In the genomic region with DNA sequence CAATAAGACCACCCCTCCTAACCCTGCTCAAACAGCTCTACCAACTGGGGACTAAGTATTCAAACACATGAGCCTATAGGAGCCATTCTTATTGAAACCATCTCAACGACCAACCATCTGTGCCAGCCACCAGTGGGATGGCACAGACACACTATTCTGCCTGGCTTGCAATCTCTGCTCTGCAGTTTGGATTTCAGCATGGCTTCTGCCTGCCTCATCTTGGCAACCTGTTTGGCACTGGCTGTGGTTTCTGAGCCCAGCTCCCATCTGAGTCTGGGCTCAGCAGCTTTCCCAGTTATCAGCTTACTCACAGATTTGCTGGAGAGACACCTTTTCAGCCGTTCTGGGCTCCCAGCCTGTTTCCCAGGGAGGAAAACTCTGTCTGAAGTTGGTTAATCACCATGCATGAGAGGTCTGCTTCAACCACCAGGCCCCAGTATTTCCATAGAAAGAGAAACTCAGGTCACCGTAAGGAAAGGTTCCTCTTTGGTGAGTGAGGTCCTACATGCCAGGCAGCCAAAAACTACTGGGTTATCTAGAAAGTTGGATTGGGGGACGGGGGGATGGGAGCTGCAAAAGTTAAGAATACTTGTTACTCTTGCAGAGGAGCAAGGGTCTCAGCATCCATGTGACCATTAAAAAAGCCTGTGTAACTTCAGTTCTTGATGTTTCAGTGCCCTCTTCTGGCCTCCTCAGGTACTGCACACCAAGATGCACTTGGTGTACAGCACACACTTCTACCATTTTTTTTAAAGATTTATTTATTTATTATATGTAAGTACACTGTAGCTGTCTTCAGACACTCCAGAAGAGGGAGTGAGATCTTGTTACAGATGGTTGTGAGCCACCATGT, we compare ENCODE assay signal across 8 mouse cellular contexts.
DNase-seq lines count a peak whose midpoint lies in the region; ATAC-seq and TF ChIP-seq lines count a peak whose summit lies in the region.

No protein-coding gene starts in this region.

- DNase-seq in urinary bladder, postnatal 25 days (ENCODE audit: low spot score): peak; percentile 28
- DNase-seq in urinary bladder, adult 2 months (ENCODE audit: low spot score): no peak
- peak; percentile 42 for DNase-seq in adrenal gland, adult 8-10 months
- DNase-seq in embryonic facial prominence, embryonic 11.5 days (ENCODE audit: low spot score): peak; percentile 60
- DNase-seq in liver, embryonic 14.5 days (ENCODE audit: low read depth in 3 of 3, low spot score in 3 of 3): peak in 2 of 3 experiments; percentile 45 to 51
- peak; percentile 13 to 14 for DNase-seq in right cerebral cortex, postnatal 36 days (ENCODE audit: low spot score in 2 of 2)

- ATAC-seq in embryonic facial prominence, embryonic 11.5 days (replicated peaks; ENCODE audit: insufficient number of reproducible peaks, low FRiP score, low TSS enrichment, low read depth): no peak
- ATAC-seq in hindbrain, embryonic 15.5 days (ENCODE audit: low FRiP score, low read depth): 0 out of 2 replicates have a peak, but pooled peaks have one; percentile 48
- ATAC-seq in liver, embryonic 14.5 days (ENCODE audit: insufficient read depth): no peak
- ATAC-seq in inflammation-experienced regulatory T-cells, adult 6 months: no peak

- H3K4me2 ChIP-seq in embryonic facial prominence, embryonic 11.5 days (ENCODE audit: low read depth, low read length): no peak overlapping the region
- H3K4me2 ChIP-seq in hindbrain, embryonic 15.5 days: no peak overlapping the region
- H3K4me2 ChIP-seq in liver, embryonic 14.5 days (ENCODE audit: low read depth): no peak overlapping the region

- TF ChIP-seq EP300 in liver, embryonic 14.5 days (IDR thresholded peaks at IDR 0.05; ENCODE audit: low read depth): no peak

- H3K36me3 ChIP-seq in embryonic facial prominence, embryonic 11.5 days (replicated peaks; ENCODE audit: control insufficient read depth, insufficient read depth, low read depth, low read length): no peaks in the 10 kb centered on the region
- H3K36me3 ChIP-seq in hindbrain, embryonic 15.5 days: no peaks in the 10 kb centered on the region
- no peaks in the 10 kb centered on the region for H3K36me3 ChIP-seq in liver, embryonic 14.5 days (replicated peaks; ENCODE audit: control insufficient read depth, insufficient read depth, low read depth)

- no peak overlapping the region for H3K9ac ChIP-seq in embryonic facial prominence, embryonic 11.5 days (replicated peaks; ENCODE audit: low read length)
- H3K9ac ChIP-seq in hindbrain, embryonic 15.5 days: no peak overlapping the region
- H3K9ac ChIP-seq in liver, embryonic 14.5 days (replicated peaks): no peak overlapping the region

- no peak overlapping the region for H3K27ac ChIP-seq in embryonic facial prominence, embryonic 11.5 days (replicated peaks; ENCODE audit: low read depth, low read length)
- no peak overlapping the region for H3K27ac ChIP-seq in hindbrain, embryonic 15.5 days (replicated peaks)
- H3K27ac ChIP-seq in liver, embryonic 14.5 days: no peak overlapping the region

- H3K4me3 ChIP-seq in embryonic facial prominence, embryonic 11.5 days (ENCODE audit: low read depth, low read length): no peak overlapping the region
- H3K4me3 ChIP-seq in hindbrain, embryonic 15.5 days: no peak overlapping the region
- no peak overlapping the region for H3K4me3 ChIP-seq in liver, embryonic 14.5 days (ENCODE audit: insufficient read depth in 1 of 2, low read depth in 2 of 2, low read length in 2 of 2)

- TF ChIP-seq CTCF in liver, embryonic 14.5 days (IDR thresholded peaks at IDR 0.05; ENCODE audit: low read depth): peak; percentile 84

- no peaks in the 10 kb centered on the region for H3K9me3 ChIP-seq in embryonic facial prominence, embryonic 11.5 days (replicated peaks; ENCODE audit: control insufficient read depth, low read length)
- H3K9me3 ChIP-seq in hindbrain, embryonic 15.5 days: no peaks in the 10 kb centered on the region
- no peaks in the 10 kb centered on the region for H3K9me3 ChIP-seq in liver, embryonic 14.5 days (ENCODE audit: control insufficient read depth, low read length)

- no peaks in the 10 kb centered on the region for H3K4me1 ChIP-seq in embryonic facial prominence, embryonic 11.5 days (ENCODE audit: control insufficient read depth, insufficient read depth, low read length)
- no peaks in the 10 kb centered on the region for H3K4me1 ChIP-seq in hindbrain, embryonic 15.5 days (replicated peaks)
- peaks cover 0 to 9% of the 10 kb centered on the region in 2 experiments; a peak in 2 of 4 replicates for H3K4me1 ChIP-seq in liver, embryonic 14.5 days (replicated peaks; ENCODE audit: control insufficient read depth in 2 of 2, insufficient read depth in 2 of 2, low read length in 1 of 2)

- WGBS in embryonic facial prominence, embryonic 11.5 days: 74% methylated on average over 4 of the region's 4 CpGs
- 70% methylated on average over 4 of the region's 4 CpGs for WGBS in hindbrain, embryonic 15.5 days
- WGBS in liver, embryonic 14.5 days (ENCODE audit: insufficient replicate concordance): 55% methylated on average over 4 of the region's 4 CpGs

- no peaks in the 10 kb centered on the region for H3K27me3 ChIP-seq in embryonic facial prominence, embryonic 11.5 days (ENCODE audit: control insufficient read depth, insufficient read depth, low read length)
- H3K27me3 ChIP-seq in hindbrain, embryonic 15.5 days: no peaks in the 10 kb centered on the region
- no peaks in the 10 kb centered on the region for H3K27me3 ChIP-seq in liver, embryonic 14.5 days (ENCODE audit: control insufficient read depth, insufficient read depth, low read length)
